Mouse (Mus musculus) lung, postnatal 0 days (tissue): ENCODE data around the gene Sncb.

ENCODE experiments used
- CTCF ChIP-seq: IDR thresholded peaks from 2 replicates; pipeline ENCODE4 v1.5.1; 2016; ENCODE audit warnings: antibody characterized with exemption, mild to moderate bottlenecking
- EP300 ChIP-seq: IDR thresholded peaks from 2 replicates; pipeline ENCODE4 v1.6.1; 2016; ENCODE audit warnings: antibody characterized with exemption, mild to moderate bottlenecking, control low read depth

- TF ChIP-seq EP300 (no peak), CTCF (no peak)
Measured at GRCm38 (mm10) chr13:54749864-54750411, 16.5 kb downstream of the Sncb start, which contains the start of gene Gprin1.
